Mouse (Mus musculus) frontal cortex, adult 2 months (tissue): ENCODE results near the gene Fbxo17. TPM values are rescaled to one million over a fixed set of nuclear protein-coding genes. Genes with fewer than 3 reads are reported as not detected.
A peak's percentile ranks its signal among the peaks of the same experiment; 100 is the strongest.

Experiments used
- DNase-seq, 2 experiments: peaks; one replicate each; pipeline ENCODE4 v3.0.0; 2022; ENCODE audit warnings: low spot score in 1 of 2; ENCODE audit errors: extremely low spot score in 1 of 2
- polyA plus RNA-seq: library from polyadenylated mRNA; depleted of rRNA; stranded (reverse); fragments of >200 nt; gene quantifications from 2 replicates; pipeline ENCODE4 v1.2.3, GENCODE M21; 2012; rRNA removed

Gene Fbxo17
- polyA plus RNA-seq, 1 experiment, result 4.3 TPM

DNA sequence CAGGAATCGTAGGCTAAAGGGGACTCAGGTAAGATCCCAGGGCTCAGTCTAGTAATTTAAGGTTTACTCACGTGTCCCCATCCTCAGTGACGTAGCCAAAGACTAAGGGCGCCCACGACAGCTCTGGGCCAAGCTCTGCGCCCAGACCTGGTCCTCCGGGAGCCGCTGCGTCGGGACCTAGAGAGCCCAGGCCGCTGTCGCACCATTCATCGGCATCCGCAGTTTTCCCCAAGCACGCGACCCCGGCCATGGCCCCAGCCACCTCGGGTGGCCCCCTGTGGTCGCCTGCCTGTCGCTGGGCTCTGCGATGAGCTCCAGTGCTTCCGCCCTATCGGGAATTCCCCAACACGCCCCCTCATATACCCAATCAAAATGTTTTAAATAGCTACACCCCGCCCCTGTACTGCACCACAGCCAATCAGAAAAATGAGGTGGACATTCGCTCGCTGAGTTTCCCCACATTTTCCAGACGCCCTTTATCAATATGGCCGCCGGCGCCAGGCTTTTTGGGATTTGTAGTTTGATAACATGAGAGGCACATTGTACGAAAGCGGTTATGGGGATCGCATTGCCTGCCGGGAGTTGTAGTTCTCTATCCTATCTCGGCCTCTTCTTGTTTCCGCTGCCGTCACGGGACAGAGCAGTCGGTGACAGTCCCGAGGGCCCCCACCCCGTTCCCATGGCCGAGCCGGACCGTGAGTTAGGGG, 49.7 kb downstream of the Fbxo17 start, which contains the start of gene Sirt2:
TSS of gene Sirt2 (plus strand) at position 563 of the 707 bp plus-strand sequence.
- peak; percentile 99 to 100 for DNase-seq

GRCm38 (mm10) chr7:28766910-28767309, 50.3 kb downstream of the Fbxo17 start:
- DNase-seq, result no peak

- DNase-seq, result no peak
These were observed 50.9 kb downstream of the Fbxo17 start, which contains the start of gene Nfkbib for GRCm38 (mm10) chr7:28767462-28767965. Nfkbib (minus strand) TSS chr7:28767512.

GRCm38 (mm10) chr7:28769414-28769958, 52.9 kb downstream of the Fbxo17 start:
- DNase-seq, result no peak

DNA sequence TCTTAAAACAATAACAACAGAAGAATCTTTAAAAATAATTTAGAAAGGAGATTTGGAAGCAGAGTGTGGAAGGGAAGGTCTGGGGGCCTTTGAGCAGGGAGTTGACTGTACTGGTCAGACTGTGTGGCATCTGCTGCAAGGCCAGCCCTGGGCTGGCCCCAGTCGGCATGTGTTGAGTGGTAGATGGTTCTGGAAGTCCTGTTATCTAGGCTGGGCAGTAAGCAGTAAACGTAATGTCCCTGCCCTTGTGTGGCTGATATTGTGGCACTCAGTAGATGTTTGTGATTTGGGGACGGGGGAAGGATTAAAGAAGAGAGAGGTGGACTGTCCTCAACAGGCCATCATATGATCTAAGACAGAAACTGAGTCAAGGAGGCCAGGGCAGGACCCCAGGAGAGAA, 53.7 kb downstream of the Fbxo17 start:
- no peak for DNase-seq

GRCm38 (mm10) chr7:28771867-28772266, 55.3 kb downstream of the Fbxo17 start:
- no peak for DNase-seq

- DNase-seq, result no peak
These were observed 56.6 kb downstream of the Fbxo17 start for GRCm38 (mm10) chr7:28773163-28773562.

DNA sequence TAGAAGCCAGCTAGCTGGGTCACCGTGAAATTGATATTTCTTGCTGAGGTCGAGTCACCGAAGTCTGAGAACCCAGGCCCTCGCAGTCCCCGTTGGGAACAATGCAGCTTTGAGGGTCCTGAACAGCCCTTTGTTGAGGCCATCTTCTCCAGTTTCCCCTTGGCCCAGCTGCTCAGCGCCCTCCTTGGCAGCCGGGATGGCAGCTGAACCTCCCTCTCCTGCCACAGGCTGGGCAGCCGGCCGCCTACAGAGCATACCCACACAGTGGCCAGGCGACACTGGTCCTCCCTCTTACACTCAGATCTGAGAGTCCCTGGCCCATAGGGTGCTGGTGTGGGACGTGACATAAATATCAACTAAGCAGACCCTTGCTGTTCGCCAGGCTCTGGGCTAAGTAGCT, 57.6 kb downstream of the Fbxo17 start:
- DNase-seq, result peak in 1 of 2 experiments; percentile 28

DNA sequence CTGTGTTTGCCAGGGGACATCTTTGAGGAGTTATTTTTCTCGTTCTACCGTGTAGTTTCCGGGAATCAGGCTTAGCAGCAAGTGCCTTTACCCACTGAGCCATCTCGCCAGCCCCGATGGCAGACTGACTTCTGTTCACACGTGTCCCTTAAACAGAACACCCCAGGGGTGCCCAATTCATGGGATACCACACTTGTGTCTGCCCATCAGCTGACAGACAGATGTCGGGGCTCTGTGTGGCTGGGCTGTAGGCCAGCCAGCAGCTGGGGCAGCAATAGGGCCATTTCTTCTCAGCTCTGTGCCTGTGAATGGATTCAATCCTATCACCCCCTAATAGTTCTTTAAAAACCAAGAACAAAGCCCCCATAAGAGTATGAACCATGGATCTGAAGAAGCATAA, 58.5 kb downstream of the Fbxo17 start:
- no peak for DNase-seq

DNA sequence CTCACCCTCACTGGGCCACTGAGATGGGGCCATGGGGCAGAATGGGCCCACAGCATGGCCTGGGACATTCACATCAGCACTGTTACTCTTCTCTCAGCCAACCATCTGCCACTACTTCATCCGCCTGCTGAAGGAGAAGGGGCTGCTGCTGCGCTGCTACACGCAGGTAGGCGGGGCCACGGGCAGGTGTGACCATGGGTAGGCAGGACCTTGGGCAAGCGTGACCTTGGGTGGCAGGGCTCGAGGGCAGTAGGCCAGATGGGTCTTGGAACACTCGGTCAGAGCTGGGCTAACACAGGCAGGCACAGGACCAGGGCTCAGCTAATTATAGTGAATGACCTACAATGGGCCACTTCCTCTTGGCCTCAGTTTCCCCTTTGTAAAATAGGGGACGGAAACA, 62.2 kb downstream of the Fbxo17 start:
- no peak for DNase-seq

- peak; percentile 78 to 97 for DNase-seq
These were observed 63.6 kb downstream of the Fbxo17 start for GRCm38 (mm10) chr7:28780067-28780658.

GRCm38 (mm10) chr7:28780857-28781256, 64.3 kb downstream of the Fbxo17 start:
- peak in 1 of 2 experiments; percentile 65 for DNase-seq

DNA sequence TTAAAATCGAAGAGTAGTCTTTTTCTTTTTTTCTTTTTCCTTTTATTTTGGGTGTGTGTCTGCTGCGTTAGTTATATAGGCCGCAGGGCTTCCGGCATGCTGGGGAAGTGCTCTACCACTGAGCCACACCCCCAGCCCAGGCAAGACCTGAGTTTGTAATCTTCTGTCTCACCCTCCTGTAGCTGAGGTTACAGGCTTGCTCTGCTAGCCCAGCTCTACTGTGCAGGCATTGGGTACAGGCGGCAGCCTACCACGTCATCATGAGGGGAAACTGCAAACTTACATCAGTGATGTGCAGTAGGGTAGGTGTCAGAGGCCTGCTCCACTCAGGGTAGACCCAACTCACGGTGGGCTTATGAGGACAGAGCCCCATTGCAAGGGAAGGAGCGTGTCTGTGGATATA, 64.7 kb downstream of the Fbxo17 start:
- no peak for DNase-seq

- no peak for DNase-seq
These were observed 68.6 kb downstream of the Fbxo17 start for GRCm38 (mm10) chr7:28785161-28785560.

Other genes with a start within 250 kb of the Fbxo17 start
- not detected in 2 replicates for gene Ifnl2, start 206.3 kb upstream of the Fbxo17 start, polyA plus RNA-seq
- gene Ifnl3, start 194.0 kb upstream of the Fbxo17 start, polyA plus RNA-seq, result not detected in 2 replicates
- 0.40 TPM in 1 of 2 replicates, not detected in the other for gene Sycn, start 175.9 kb upstream of the Fbxo17 start, polyA plus RNA-seq
- gene Nccrp1, start 169.6 kb upstream of the Fbxo17 start, polyA plus RNA-seq, result 1.1 and 2.1 TPM in 2 replicates
- gene Samd4b, start 118.7 kb upstream of the Fbxo17 start, polyA plus RNA-seq, result 62.4 and 66.9 TPM in 2 replicates
- gene Pak4, start 118.6 kb upstream of the Fbxo17 start, polyA plus RNA-seq, result 8.7 and 8.8 TPM in 2 replicates
- gene Acp7, start 85.5 kb upstream of the Fbxo17 start, polyA plus RNA-seq, result 1.2 and 3.9 TPM in 2 replicates
- gene Fbxo27, start 24.0 kb upstream of the Fbxo17 start, polyA plus RNA-seq, result 28.9 and 35.7 TPM in 2 replicates
- gene Mrps12, start 25.0 kb downstream of the Fbxo17 start, polyA plus RNA-seq, result 92.4 and 109 TPM in 2 replicates
- 15.4 and 18.0 TPM in 2 replicates for gene Sars2, start 25.2 kb downstream of the Fbxo17 start, polyA plus RNA-seq
- gene Ccer2, start 39.4 kb downstream of the Fbxo17 start, polyA plus RNA-seq, result 2.2 TPM in 2 replicates
- gene Sirt2, start 49.9 kb downstream of the Fbxo17 start, polyA plus RNA-seq, result 206 and 223 TPM in 2 replicates
- 30.1 and 34.9 TPM in 2 replicates for gene Nfkbib, start 50.7 kb downstream of the Fbxo17 start, polyA plus RNA-seq
- 1.7 and 2.4 TPM in 2 replicates for gene Rinl, start 72.2 kb downstream of the Fbxo17 start, polyA plus RNA-seq
- 391 and 418 TPM in 2 replicates for gene Hnrnpl, start 91.7 kb downstream of the Fbxo17 start, polyA plus RNA-seq
- 93.7 and 106 TPM in 2 replicates for gene Ech1, start 108.4 kb downstream of the Fbxo17 start, polyA plus RNA-seq
- 10.7 and 13.4 TPM in 2 replicates for gene Lgals4, start 117.0 kb downstream of the Fbxo17 start, polyA plus RNA-seq
- 0.70 and 0.80 TPM in 2 replicates for gene Lgals7, start 147.0 kb downstream of the Fbxo17 start, polyA plus RNA-seq
- gene Capn12, start 164.6 kb downstream of the Fbxo17 start, polyA plus RNA-seq, result 0.71 and 1.00 TPM in 2 replicates
- gene Actn4, start 245.5 kb downstream of the Fbxo17 start, polyA plus RNA-seq, result 214 and 220 TPM in 2 replicates